Mouse (Mus musculus) right cerebral cortex, postnatal 10 days (tissue): ENCODE data around the gene Lrrc32.

ENCODE experiments used
- DNase-seq, 2 experiments: peaks; one replicate each; pipeline ENCODE4 v3.0.0; 2021; ENCODE audit warnings: low spot score in 2 of 2

The Lrrc32 gene

GRCm38 (mm10) chr7:98544556-98544955, 55.5 kb downstream of the Lrrc32 start:
- DNase-seq: no peak

GRCm38 (mm10) chr7:98548839-98549238, 59.8 kb downstream of the Lrrc32 start:
- no peak for DNase-seq

GRCm38 (mm10) chr7:98550596-98550995, 61.5 kb downstream of the Lrrc32 start:
- DNase-seq: no peak

- DNase-seq: no peak
These were observed 62.0 kb downstream of the Lrrc32 start for GRCm38 (mm10) chr7:98551041-98551440.
